Mouse (Mus musculus) heart, embryonic 14.5 days (tissue): ENCODE measurements at regions not wholly inside any gene's neighbourhood (a gene's known extent, or its start where the extent isn't known, plus 50 kb on each side); places are given as distances from the start of the nearest gene placed in this dataset.

Source experiments
- ATAC-seq: fragments of 200-750 bp; cut with Nextera tagmentation; 2 replicates; pipeline ENCODE4 v1.8.0; 2017; ENCODE audit warnings: low read depth, moderate TSS enrichment; ENCODE audit not compliant: insufficient number of reproducible peaks, insufficient read depth, low FRiP score
- H3K27ac ChIP-seq, 2 experiments: fragments of 200-500 bp in 1 of 2; fragments of 300-500 bp in 1 of 2; sonication (generic) in 1 of 2; replicated peaks in 1 of 2; 2 replicates each; pipeline ENCODE4 v1.5.1; 2012 to 2014; ENCODE audit warnings: low read depth in 2 of 2, low read length in 2 of 2, control low read depth in 1 of 2, mild to moderate bottlenecking in 1 of 2, mixed read lengths in 1 of 2; ENCODE audit not compliant: control insufficient read depth in 1 of 2, insufficient read depth in 1 of 2
- H3K27me3 ChIP-seq: fragments of 300-500 bp; sonication (generic); 2 replicates; pipeline ENCODE4 v1.6.1; 2014; ENCODE audit warnings: mild to moderate bottlenecking, low read length, control low read depth; ENCODE audit not compliant: control insufficient read depth, insufficient read depth
- H3K36me3 ChIP-seq: fragments of 300-500 bp; sonication (generic); 2 replicates; pipeline ENCODE4 v1.6.1; 2014; ENCODE audit warnings: mild to moderate bottlenecking, control low read depth, low read length, mixed read lengths; ENCODE audit not compliant: control insufficient read depth, insufficient read depth
- H3K4me1 ChIP-seq, 2 experiments: fragments of 200-500 bp in 1 of 2; fragments of 300-500 bp in 1 of 2; sonication (generic) in 1 of 2; 2 replicates each; pipeline ENCODE4 v1.6.1; 2012 to 2014; ENCODE audit warnings: low read length in 2 of 2, control low read depth in 1 of 2, mixed read lengths in 1 of 2; ENCODE audit not compliant: control insufficient read depth in 2 of 2, insufficient read depth in 2 of 2
- H3K4me2 ChIP-seq: fragments of 300-500 bp; sonication (generic); 2 replicates; pipeline ENCODE4 v1.6.1; 2014; ENCODE audit warnings: mild to moderate bottlenecking, low read length
- H3K4me3 ChIP-seq, 2 experiments: fragments of 200-500 bp in 1 of 2; fragments of 300-500 bp in 1 of 2; sonication (generic) in 1 of 2; 2 replicates each; pipeline ENCODE4 v1.5.1; 2012 to 2014; ENCODE audit warnings: low read length in 2 of 2, mild to moderate bottlenecking in 2 of 2, control low read depth in 1 of 2, low read depth in 1 of 2, moderate library complexity in 1 of 2; ENCODE audit not compliant: control insufficient read depth in 1 of 2, insufficient read depth in 1 of 2
- H3K9ac ChIP-seq: fragments of 300-500 bp; sonication (generic); 2 replicates; pipeline ENCODE4 v1.6.1; 2014; ENCODE audit warnings: mild to moderate bottlenecking, low read length
- H3K9me3 ChIP-seq: fragments of 300-500 bp; sonication (generic); 2 replicates; pipeline ENCODE4 v1.6.1; 2016; ENCODE audit warnings: low read length, control low read depth; ENCODE audit not compliant: control insufficient read depth
- WGBS: fragments of 180-500 bp; shearing (Covaris S2); extraction: QIAGEN DNeasy Blood & Tissue Kit; methylation state at CpG from one replicate; pipeline ENCODE4 v1.1.7; 2014; 5-methylcytosine and 5-hydroxymethylcytosine counted together

DNA sequence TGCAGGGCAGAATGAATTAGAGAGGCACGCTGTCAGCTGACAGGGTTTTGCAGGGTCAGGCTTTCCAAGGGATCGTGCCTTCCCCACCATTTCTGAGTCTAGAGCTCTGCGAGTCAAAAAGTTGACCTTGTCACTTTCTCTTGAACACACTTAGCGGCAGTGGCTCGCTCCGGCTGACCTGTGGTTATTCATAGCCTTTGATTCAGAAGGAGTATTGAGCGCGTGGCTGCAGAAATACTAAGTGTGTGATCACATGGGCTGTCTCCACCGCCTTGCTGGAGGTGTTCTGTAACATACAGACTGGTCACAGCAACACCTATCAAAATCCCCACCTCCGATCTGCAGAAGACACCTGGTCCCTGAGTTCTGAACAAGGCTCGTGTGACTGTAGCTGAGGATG, 252.9 kb downstream of the Uaca start:
- 41% methylated on average over 11 of the region's 11 CpGs for WGBS
- ATAC-seq: no peak
- peaks cover 4 to 5% of the 10 kb centered on the region in 2 experiments; a peak in 1 of 4 replicates for H3K4me1 ChIP-seq
- no peak overlapping the region for H3K4me2 ChIP-seq
- H3K36me3 ChIP-seq: no peaks in the 10 kb centered on the region
- no peaks in the 10 kb centered on the region for H3K9me3 ChIP-seq
- peaks cover 23% of the 10 kb centered on the region for H3K27me3 ChIP-seq
- no peak overlapping the region for H3K9ac ChIP-seq
- H3K27ac ChIP-seq: no peak overlapping the region
- H3K4me3 ChIP-seq: no peak overlapping the region

GRCm38 (mm10) chr9:61048576-61048975, 254.2 kb downstream of the Uaca start:
- H3K27me3 ChIP-seq: peaks cover 23% of the 10 kb centered on the region
- no peaks in the 10 kb centered on the region for H3K36me3 ChIP-seq
- WGBS: 84% methylated on average over 15 of the region's 15 CpGs
- no peak for ATAC-seq
- H3K27ac ChIP-seq: no peak overlapping the region
- no peaks in the 10 kb centered on the region for H3K9me3 ChIP-seq
- no peak overlapping the region for H3K9ac ChIP-seq
- H3K4me1 ChIP-seq: peaks cover 4 to 5% of the 10 kb centered on the region in 2 experiments; a peak in 1 of 4 replicates
- no peak overlapping the region for H3K4me3 ChIP-seq
- H3K4me2 ChIP-seq: no peak overlapping the region

DNA sequence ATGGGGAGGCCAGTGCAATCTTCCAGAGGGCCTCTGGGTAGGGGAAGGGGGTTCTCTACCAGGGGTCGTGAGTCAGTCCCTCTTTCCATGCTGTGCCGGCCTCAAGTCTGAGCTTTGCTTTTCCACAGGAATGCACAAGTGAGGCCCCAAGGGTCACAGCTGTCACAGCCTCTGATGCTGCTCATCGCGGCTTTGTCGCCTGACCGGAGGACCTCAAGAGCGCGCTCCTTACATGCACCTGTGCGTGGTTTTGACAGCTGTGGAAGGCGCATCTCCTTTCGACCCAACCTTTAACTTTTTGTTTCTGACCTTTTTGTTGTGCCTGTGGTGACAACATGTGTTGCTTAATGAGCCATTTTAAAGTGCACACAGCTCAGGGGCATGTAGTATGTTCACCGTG, 258.3 kb downstream of the Uaca start:
- H3K36me3 ChIP-seq: no peaks in the 10 kb centered on the region
- H3K4me3 ChIP-seq: no peak overlapping the region
- no peak overlapping the region for H3K4me2 ChIP-seq
- WGBS: 91% methylated on average over 12 of the region's 12 CpGs
- H3K27me3 ChIP-seq: peaks cover 33% of the 10 kb centered on the region
- no peak for ATAC-seq
- H3K4me1 ChIP-seq: peaks cover 15 to 17% of the 10 kb centered on the region in 2 experiments
- H3K9me3 ChIP-seq: no peaks in the 10 kb centered on the region
- no peak overlapping the region for H3K9ac ChIP-seq
- no peak overlapping the region for H3K27ac ChIP-seq

DNA sequence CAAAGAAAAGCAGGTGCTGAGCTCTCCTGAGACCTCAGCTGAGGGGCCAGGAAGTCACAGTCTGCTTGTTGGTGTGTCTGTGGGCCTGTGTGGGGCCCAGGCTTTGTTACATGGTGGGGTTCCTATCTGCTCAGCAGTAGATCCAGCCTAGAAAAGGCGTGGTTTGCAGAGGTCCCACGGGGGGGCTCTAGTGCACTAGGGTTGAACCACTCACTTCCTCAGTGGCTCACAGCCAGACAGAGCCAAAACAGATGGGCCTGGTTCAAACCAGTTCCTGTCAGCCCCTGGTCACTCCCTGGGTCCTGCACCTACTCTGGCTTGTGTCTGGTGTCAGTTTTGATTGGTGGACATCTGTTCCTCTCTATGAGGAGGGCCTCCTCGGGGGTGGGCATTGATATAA, 260.1 kb downstream of the Uaca start:
- H3K9me3 ChIP-seq: peaks cover 3% of the 10 kb centered on the region
- peaks cover 15 to 16% of the 10 kb centered on the region in 2 experiments for H3K4me1 ChIP-seq
- no peak overlapping the region; a peak in 1 of 4 replicates for H3K27ac ChIP-seq
- H3K4me3 ChIP-seq: no peak overlapping the region
- H3K4me2 ChIP-seq: no peak overlapping the region
- WGBS: 6% methylated on average over 3 of the region's 3 CpGs
- peaks cover 31% of the 10 kb centered on the region for H3K27me3 ChIP-seq
- no peak overlapping the region for H3K9ac ChIP-seq
- ATAC-seq: peak; percentile 49
- H3K36me3 ChIP-seq: no peaks in the 10 kb centered on the region

- Histone ChIP-seq H3K4me3 (no peak overlapping the region), H3K9ac (no peak overlapping the region), H3K27me3 (peaks cover 26% of the 10 kb centered on the region), H3K36me3 (no peaks in the 10 kb centered on the region), H3K4me1 (peaks cover 15 to 16% of the 10 kb centered on the region in 2 experiments), H3K27ac (no peak overlapping the region), H3K9me3 (peaks cover 10% of the 10 kb centered on the region), H3K4me2 (no peak overlapping the region)
- ATAC-seq: no peak
- WGBS: 65% methylated on average over 3 of the region's 3 CpGs
Measured at GRCm38 (mm10) chr9:61055392-61055791, 261.1 kb downstream of the Uaca start.

GRCm38 (mm10) chr9:61055928-61056730, 261.8 kb downstream of the Uaca start:
- Histone ChIP-seq H3K4me1 (peaks cover 15 to 16% of the 10 kb centered on the region in 2 experiments), H3K36me3 (no peaks in the 10 kb centered on the region), H3K27me3 (peaks cover 26% of the 10 kb centered on the region), H3K9me3 (peaks cover 10% of the 10 kb centered on the region), H3K4me3 (no peak overlapping the region), H3K27ac (no peak overlapping the region), H3K4me2 (peak overlapping the region; percentile 16; the same call in 1 of the 2 replicates), H3K9ac (no peak overlapping the region)
- 69% methylated on average over 15 of the region's 15 CpGs for WGBS
- ATAC-seq: no peak

DNA sequence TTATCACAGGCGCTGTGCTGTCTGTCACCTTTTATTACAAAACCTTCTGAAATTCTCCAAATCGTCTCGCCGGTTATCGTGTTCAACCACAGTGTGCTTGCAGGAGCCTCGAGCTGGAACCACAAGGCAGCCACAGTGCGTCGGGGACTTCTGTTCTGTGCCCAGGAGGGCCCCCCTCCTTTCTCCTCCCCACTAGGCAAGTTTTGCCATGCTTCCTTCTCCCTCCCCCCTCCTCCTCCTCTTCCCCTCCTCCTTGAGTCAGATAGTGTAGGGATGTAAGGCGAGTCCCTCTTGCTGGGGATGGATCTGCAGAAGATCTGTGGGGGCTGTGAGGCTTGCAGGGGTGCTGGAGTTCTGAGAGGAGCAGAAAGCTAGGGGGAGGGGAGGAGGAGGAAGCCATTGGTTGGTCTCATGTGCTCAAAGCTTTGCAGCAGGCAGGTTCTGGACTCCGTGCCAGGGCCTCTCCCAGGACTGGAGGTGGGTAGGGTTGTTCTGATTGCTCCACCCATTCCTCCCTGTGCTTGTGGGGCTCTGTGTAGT, 262.5 kb downstream of the Uaca start:
- peak overlapping the region; percentile 16; the same call in 1 of the 2 replicates for H3K4me2 ChIP-seq
- WGBS: 28% methylated on average over 10 of the region's 10 CpGs

More for the DNA sequence above, 262.5 kb downstream of the Uaca start:
- Histone ChIP-seq H3K36me3 (no peaks in the 10 kb centered on the region), H3K4me1 (peaks cover 15 to 16% of the 10 kb centered on the region in 2 experiments), H3K4me3 (no peak overlapping the region), H3K27me3 (peaks cover 26% of the 10 kb centered on the region), H3K27ac (no peak overlapping the region), H3K9ac (no peak overlapping the region), H3K9me3 (peaks cover 10% of the 10 kb centered on the region)
- ATAC-seq: no peak
